Mouse (Mus musculus): ENCODE results near the gene Clstn1.

GRCm38 (mm10) chr4:149542431-149542830 lies 43.8 kb upstream of the Clstn1 start:
- no peak for TF ChIP-seq CTCF (IDR thresholded peaks at IDR 0.05; ENCODE audit: low read depth)
- no peak for TF ChIP-seq EP300 (IDR thresholded peaks at IDR 0.05; ENCODE audit: low read depth)

Data from liver, embryonic 14.5 days (tissue).